Mouse (Mus musculus): ENCODE data around the gene Gdf1. TPM values are rescaled to one million over a fixed set of nuclear protein-coding genes. Genes with fewer than 3 reads are reported as not detected.

The Gdf1 gene
- total and polyA plus RNA-seq, 3 experiments, result 0.14 TPM; not detected in 2

DNA sequence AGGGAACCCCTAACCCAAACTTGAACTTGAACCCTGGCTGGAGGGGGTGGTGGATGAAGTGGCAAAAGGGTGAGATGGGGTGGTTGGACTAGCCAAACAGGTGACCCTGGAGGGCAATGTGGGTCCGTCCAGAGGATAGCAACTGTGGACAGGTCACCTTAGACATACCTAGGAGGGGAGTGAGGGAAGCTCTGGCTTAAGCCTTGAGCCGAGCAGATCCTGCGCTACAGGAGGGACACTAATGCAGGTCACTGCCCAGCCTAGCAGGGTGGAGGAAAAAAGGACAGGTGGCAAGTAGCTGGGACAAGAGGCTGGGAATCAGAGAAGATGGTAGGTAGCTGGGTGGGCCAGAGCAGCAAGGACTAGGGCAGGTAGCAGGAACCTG lies 22.4 kb downstream of the Gdf1 start:
- no peak for TF ChIP-seq POLR2A (IDR thresholded peaks at IDR 0.05; ENCODE audit: insufficient read depth, low read depth, low read length)
- TF ChIP-seq EP300 (IDR thresholded peaks at IDR 0.05; ENCODE audit: insufficient read depth, low read depth, low read length), result no peak
- no peak for TF ChIP-seq CTCF (IDR thresholded peaks at IDR 0.05)
- peak overlapping the region; percentile 90 for H3K9ac ChIP-seq (ENCODE audit: low read depth, low read length)
- WGBS, result 10% methylated on average over 3 of the region's 3 CpGs
- peaks cover 34% of the 10 kb centered on the region for H3K4me1 ChIP-seq (ENCODE audit: control insufficient read depth, insufficient read depth, low read length)
- peak overlapping the region; percentile 86 for H3K4me3 ChIP-seq
- H3K79me2 ChIP-seq (replicated peaks; ENCODE audit: control insufficient read depth, insufficient read depth, low read length), result peaks cover 13% of the 10 kb centered on the region
- intact Hi-C loops (cut with DNase I), result no loop called here
- H3K27me3 ChIP-seq (ENCODE audit: control insufficient read depth, insufficient read depth, low read length), result no peaks in the 10 kb centered on the region
- H3K27ac ChIP-seq, result peak overlapping the region; percentile 88; the same call in 1 of the 2 replicates
- peaks cover 3% of the 10 kb centered on the region for H3K36me3 ChIP-seq (ENCODE audit: control insufficient read depth, insufficient read depth, low read length)
- DNase-seq, result no peak

DNA sequence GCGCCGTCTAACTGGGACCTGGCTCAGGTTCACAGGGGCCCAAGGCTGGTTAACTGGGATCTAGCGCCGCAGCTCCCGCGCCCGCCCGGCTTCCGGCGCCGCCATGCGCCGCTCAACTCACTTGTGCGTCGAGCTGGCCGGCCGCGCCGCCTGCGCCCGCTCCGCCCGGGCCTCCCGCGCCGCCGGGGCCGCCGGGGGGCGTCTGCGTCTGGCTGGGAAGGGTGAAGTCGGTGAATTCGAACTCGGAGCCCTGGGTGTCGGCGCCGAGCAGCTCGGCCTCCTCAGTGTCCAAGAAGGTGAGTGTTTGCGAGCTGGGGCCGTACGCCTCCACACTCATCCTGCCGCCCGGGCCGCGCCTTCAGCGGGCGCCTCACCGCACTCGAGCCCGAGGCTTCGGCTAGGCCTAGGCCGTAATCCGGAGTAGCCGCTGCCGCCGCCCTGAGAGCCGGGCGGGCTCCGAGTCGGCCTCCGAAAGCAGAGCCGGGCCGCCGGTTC lies 23.1 kb downstream of the Gdf1 start:
- H3K27ac ChIP-seq, result peak overlapping the region; percentile 88

DNA sequence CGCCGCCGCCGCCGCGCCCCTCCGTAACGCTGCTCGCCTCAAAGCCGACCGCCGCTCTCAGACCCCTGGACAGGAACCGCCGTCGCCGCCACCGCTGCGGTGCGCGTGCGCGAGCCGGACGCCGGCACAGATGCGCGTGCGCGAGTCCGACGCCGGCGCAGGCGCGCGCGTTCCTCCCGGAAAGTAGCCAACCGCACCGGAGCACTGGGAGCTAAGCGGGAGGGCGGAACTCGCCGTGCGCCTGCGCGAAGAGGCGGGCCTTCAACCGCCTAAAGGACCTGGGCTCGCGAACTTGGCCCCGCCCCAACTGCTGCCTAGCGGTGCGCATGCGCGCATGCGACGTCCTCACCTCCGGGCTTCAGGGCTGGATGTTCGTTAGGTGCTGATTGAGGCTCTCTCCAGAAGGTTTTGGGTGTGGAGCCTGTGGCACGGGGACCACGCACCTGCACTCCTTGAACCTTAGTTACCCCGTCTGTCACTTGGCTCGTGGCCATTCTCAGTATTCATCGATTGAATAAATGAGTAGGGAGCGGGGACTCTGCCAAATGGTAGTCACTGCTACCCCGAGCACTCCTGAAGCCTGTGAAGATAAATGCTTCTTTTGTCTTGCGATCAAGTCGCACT lies 23.7 kb downstream of the Gdf1 start, which contains the start of gene Upf1:
Gene Upf1 (minus strand): TSS at position 85 of the 624 bp plus-strand sequence.
- intact Hi-C loops (cut with DNase I), result loop anchor here (1.0 kb wide), 1 partner anchor 51 kb away; the partner anchor contains the start of genes Cope and Ddx49
- Histone ChIP-seq H3K9ac (ENCODE audit: low read depth, low read length) (peak within 1 kb of the TSS; percentile 90), H3K4me1 (ENCODE audit: control insufficient read depth, insufficient read depth, low read length) (peaks cover 28% of the 10 kb centered on the region), H3K27ac (peak within 1 kb of the TSS; percentile 88), H3K27me3 (ENCODE audit: control insufficient read depth, insufficient read depth, low read length) (no peaks in the 10 kb centered on the region), H3K4me3 (peak within 1 kb of the TSS; percentile 86), H3K36me3 (ENCODE audit: control insufficient read depth, insufficient read depth, low read length) (peaks cover 3% of the 10 kb centered on the region), H3K79me2 (replicated peaks; ENCODE audit: control insufficient read depth, insufficient read depth, low read length) (peaks cover 12% of the 10 kb centered on the region)
- under 1% methylated on average over 69 of the region's 69 CpGs for WGBS
- TF ChIP-seq POLR2A (IDR thresholded peaks at IDR 0.05; ENCODE audit: insufficient read depth, low read depth, low read length), result peak; percentile 95
- TF ChIP-seq EP300 (IDR thresholded peaks at IDR 0.05; ENCODE audit: insufficient read depth, low read depth, low read length), result 0 out of 2 replicates have a peak, but pooled peaks have one; percentile 28
- TF ChIP-seq CTCF (IDR thresholded peaks at IDR 0.05), result no peak
- DNase-seq, result peak; percentile 99 to 100

More for the DNA sequence above, 23.1 kb downstream of the Gdf1 start:
- 1% methylated on average over 63 of the region's 64 CpGs for WGBS
- intact Hi-C loops (cut with DNase I), result loop anchor here (1.0 kb wide), 1 partner anchor 50 kb away; the partner anchor contains the start of genes Cope and Ddx49
- Histone ChIP-seq H3K79me2 (replicated peaks; ENCODE audit: control insufficient read depth, insufficient read depth, low read length) (peaks cover 12% of the 10 kb centered on the region), H3K27me3 (ENCODE audit: control insufficient read depth, insufficient read depth, low read length) (no peaks in the 10 kb centered on the region), H3K4me1 (ENCODE audit: control insufficient read depth, insufficient read depth, low read length) (peaks cover 30% of the 10 kb centered on the region), H3K9ac (ENCODE audit: low read depth, low read length) (peak overlapping the region; percentile 90), H3K36me3 (ENCODE audit: control insufficient read depth, insufficient read depth, low read length) (peaks cover 3% of the 10 kb centered on the region), H3K4me3 (peak overlapping the region; percentile 86)
- no peak for DNase-seq
- TF ChIP-seq POLR2A (IDR thresholded peaks at IDR 0.05; ENCODE audit: insufficient read depth, low read depth, low read length), result no peak
- no peak for TF ChIP-seq CTCF (IDR thresholded peaks at IDR 0.05)
- no peak for TF ChIP-seq EP300 (IDR thresholded peaks at IDR 0.05; ENCODE audit: insufficient read depth, low read depth, low read length)

DNA sequence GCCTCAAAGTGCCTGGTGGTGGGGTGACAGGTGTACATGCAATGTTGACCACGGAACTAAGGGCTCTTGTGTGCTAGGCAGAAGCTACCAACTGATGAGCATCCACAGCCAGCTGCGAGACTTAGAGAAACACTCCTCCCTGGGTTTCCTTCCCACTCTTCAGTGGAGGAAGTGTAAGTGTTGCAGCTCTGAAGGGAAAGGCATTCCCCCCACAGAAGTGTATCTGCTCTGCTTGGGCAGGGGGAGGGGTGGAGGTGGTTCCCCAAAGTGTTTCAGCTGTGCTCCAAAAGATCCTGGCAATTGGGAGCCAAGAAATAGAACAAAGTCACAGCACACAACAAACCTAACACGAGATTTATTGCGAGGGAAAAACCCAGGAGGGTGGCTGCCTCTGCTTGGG lies 24.4 kb downstream of the Gdf1 start:
- DNase-seq, result no peak
- Histone ChIP-seq H3K4me3 (peak overlapping the region; percentile 64; the same call in 1 of the 2 replicates), H3K27ac (no peak overlapping the region; the same call in 1 of the 2 replicates), H3K4me1 (ENCODE audit: control insufficient read depth, insufficient read depth, low read length) (peaks cover 23% of the 10 kb centered on the region), H3K9ac (ENCODE audit: low read depth, low read length) (no peak overlapping the region), H3K36me3 (ENCODE audit: control insufficient read depth, insufficient read depth, low read length) (peaks cover 3% of the 10 kb centered on the region), H3K79me2 (replicated peaks; ENCODE audit: control insufficient read depth, insufficient read depth, low read length) (peaks cover 6% of the 10 kb centered on the region), H3K27me3 (ENCODE audit: control insufficient read depth, insufficient read depth, low read length) (no peaks in the 10 kb centered on the region)
- intact Hi-C loops (cut with DNase I), result no loop called here
- 45% methylated on average over 4 of the region's 4 CpGs for WGBS
- TF ChIP-seq POLR2A (IDR thresholded peaks at IDR 0.05; ENCODE audit: insufficient read depth, low read depth, low read length) (no peak), CTCF (IDR thresholded peaks at IDR 0.05) (no peak), EP300 (IDR thresholded peaks at IDR 0.05; ENCODE audit: insufficient read depth, low read depth, low read length) (no peak)

DNA sequence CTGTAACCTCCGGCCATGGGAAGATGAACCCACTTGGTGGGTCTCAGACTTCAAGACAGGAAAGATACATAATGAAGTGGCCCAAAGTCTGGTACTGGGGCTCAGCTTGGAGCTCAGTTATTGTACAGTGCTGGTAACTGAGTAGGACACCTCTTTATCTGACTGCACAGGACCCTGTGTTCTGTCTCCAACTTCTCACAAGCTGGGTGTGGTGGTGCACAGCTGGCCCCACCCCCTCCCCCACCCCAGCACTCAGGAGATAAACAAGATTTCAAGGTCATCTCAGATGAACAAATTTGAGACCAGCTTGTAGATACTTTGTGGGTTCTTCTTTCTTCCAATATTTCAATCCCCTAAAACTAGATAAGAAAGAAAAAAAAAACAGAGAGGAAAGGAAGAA lies 26.5 kb downstream of the Gdf1 start:
- intact Hi-C loops (cut with DNase I), result no loop called here
- no peak for DNase-seq
- Histone ChIP-seq H3K79me2 (replicated peaks; ENCODE audit: control insufficient read depth, insufficient read depth, low read length) (peaks cover 6% of the 10 kb centered on the region), H3K27me3 (ENCODE audit: control insufficient read depth, insufficient read depth, low read length) (no peaks in the 10 kb centered on the region), H3K4me1 (ENCODE audit: control insufficient read depth, insufficient read depth, low read length) (peaks cover 10% of the 10 kb centered on the region), H3K9ac (ENCODE audit: low read depth, low read length) (no peak overlapping the region), H3K4me3 (no peak overlapping the region), H3K27ac (no peak overlapping the region), H3K36me3 (ENCODE audit: control insufficient read depth, insufficient read depth, low read length) (no peaks in the 10 kb centered on the region)
- 75% methylated on average over 1 of the region's 1 CpGs for WGBS
- no peak for TF ChIP-seq POLR2A (IDR thresholded peaks at IDR 0.05; ENCODE audit: insufficient read depth, low read depth, low read length)
- no peak for TF ChIP-seq EP300 (IDR thresholded peaks at IDR 0.05; ENCODE audit: insufficient read depth, low read depth, low read length)
- TF ChIP-seq CTCF (IDR thresholded peaks at IDR 0.05), result no peak

DNA sequence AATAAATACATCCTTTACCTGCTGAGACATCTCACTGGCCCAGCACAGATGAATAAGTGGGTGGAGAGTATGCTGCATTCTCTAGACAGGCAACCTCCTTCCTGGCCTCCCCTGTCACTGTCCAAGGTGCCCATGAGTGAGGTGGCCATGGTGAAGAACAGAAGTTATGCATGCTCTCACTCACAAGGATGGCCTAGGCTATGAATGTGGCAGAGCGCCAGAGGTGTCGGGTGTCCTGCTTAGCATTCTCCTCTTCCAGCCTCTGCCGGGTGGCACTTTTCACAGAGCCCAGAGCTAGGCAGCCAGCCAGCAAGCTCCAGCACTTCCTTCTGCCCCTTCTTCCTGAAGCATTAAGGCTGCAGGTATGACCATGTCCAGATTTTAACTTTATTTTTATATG lies 29.8 kb downstream of the Gdf1 start:
- Histone ChIP-seq H3K4me3 (no peak overlapping the region), H3K27me3 (ENCODE audit: control insufficient read depth, insufficient read depth, low read length) (no peaks in the 10 kb centered on the region), H3K9ac (ENCODE audit: low read depth, low read length) (no peak overlapping the region), H3K27ac (no peak overlapping the region), H3K4me1 (ENCODE audit: control insufficient read depth, insufficient read depth, low read length) (peaks cover under 1% of the 10 kb centered on the region; the same call in 1 of the 2 replicates), H3K36me3 (ENCODE audit: control insufficient read depth, insufficient read depth, low read length) (no peaks in the 10 kb centered on the region), H3K79me2 (replicated peaks; ENCODE audit: control insufficient read depth, insufficient read depth, low read length) (no peaks in the 10 kb centered on the region)
- intact Hi-C loops (cut with DNase I), result no loop called here
- 19% methylated on average over 3 of the region's 3 CpGs for whole genome bisulfite sequencing
- TF ChIP-seq EP300 (IDR thresholded peaks at IDR 0.05; ENCODE audit: insufficient read depth, low read depth, low read length) (no peak), POLR2A (IDR thresholded peaks at IDR 0.05; ENCODE audit: insufficient read depth, low read depth, low read length) (no peak), CTCF (IDR thresholded peaks at IDR 0.05) (no peak)
- DNase-seq, result peak in 1 of 2 experiments; percentile 35

Measured in heart, adult 2 months (tissue).